Mouse (Mus musculus) neural tube, embryonic 12.5 days (tissue): Measurements from ENCODE around the gene Adrm1. TPM values are rescaled to one million over a fixed set of nuclear protein-coding genes. Genes with fewer than 3 reads are reported as not detected.

Experiments
- ATAC-seq: fragments of 200-750 bp; cut with Nextera tagmentation; 2 replicates; pipeline ENCODE4 v1.8.0; 2017; ENCODE audit warnings: low read depth, mild to moderate bottlenecking, moderate TSS enrichment, moderate library complexity; ENCODE audit not compliant: low FRiP score
- H3K27ac ChIP-seq: fragments of 300-500 bp; sonication (generic); 2 replicates; pipeline ENCODE4 v1.5.1; 2016
- H3K27me3 ChIP-seq: fragments of 300-500 bp; sonication (generic); replicated peaks from 2 replicates; pipeline ENCODE4 v1.6.1; 2016; ENCODE audit warnings: mild to moderate bottlenecking
- H3K36me3 ChIP-seq: fragments of 300-500 bp; sonication (generic); 2 replicates; pipeline ENCODE4 v1.6.1; 2016; ENCODE audit warnings: mild to moderate bottlenecking
- H3K4me1 ChIP-seq: fragments of 300-500 bp; sonication (generic); 2 replicates; pipeline ENCODE4 v1.6.1; 2016
- H3K4me2 ChIP-seq: fragments of 300-500 bp; sonication (generic); replicated peaks from 2 replicates; pipeline ENCODE4 v1.6.1; 2016; ENCODE audit warnings: mild to moderate bottlenecking
- H3K4me3 ChIP-seq: fragments of 300-500 bp; sonication (generic); 2 replicates; pipeline ENCODE4 v1.5.1; 2016
- H3K9ac ChIP-seq: fragments of 300-500 bp; sonication (generic); 2 replicates; pipeline ENCODE4 v1.6.1; 2016; ENCODE audit warnings: mild to moderate bottlenecking
- H3K9me3 ChIP-seq: fragments of 300-500 bp; sonication (generic); 2 replicates; pipeline ENCODE4 v1.6.1; 2016; ENCODE audit warnings: mild to moderate bottlenecking
- WGBS: fragments of 180-500 bp; shearing (Covaris S2); methylation state at CpG from one replicate; pipeline ENCODE4 v1.1.7; 2016; 5-methylcytosine and 5-hydroxymethylcytosine counted together
- polyA plus RNA-seq: library from polyadenylated mRNA; unstranded; fragments of >200 nt; fragmentation: Nextera tagmentation; extraction: Ambion mirVana; gene quantifications from 2 replicates; pipeline ENCODE4 v1.2.1, GENCODE M21; 2016

Adrm1 gene
- polyA plus RNA-seq, 1 experiment from 2014 or later = 218 TPM

GRCm38 (mm10) chr2:180208976-180209375 lies 37.7 kb downstream of the Adrm1 start:
- H3K9ac ChIP-seq = no peak overlapping the region
- H3K27me3 ChIP-seq = no peaks in the 10 kb centered on the region
- no peak overlapping the region for H3K4me2 ChIP-seq
- H3K27ac ChIP-seq = no peak overlapping the region
- no peaks in the 10 kb centered on the region for H3K36me3 ChIP-seq
- H3K4me3 ChIP-seq = no peak overlapping the region
- peaks cover 15% of the 10 kb centered on the region for H3K4me1 ChIP-seq
- no peaks in the 10 kb centered on the region for H3K9me3 ChIP-seq
- ATAC-seq = no peak
- 77% methylated on average over 1 of the region's 1 CpGs for WGBS

DNA sequence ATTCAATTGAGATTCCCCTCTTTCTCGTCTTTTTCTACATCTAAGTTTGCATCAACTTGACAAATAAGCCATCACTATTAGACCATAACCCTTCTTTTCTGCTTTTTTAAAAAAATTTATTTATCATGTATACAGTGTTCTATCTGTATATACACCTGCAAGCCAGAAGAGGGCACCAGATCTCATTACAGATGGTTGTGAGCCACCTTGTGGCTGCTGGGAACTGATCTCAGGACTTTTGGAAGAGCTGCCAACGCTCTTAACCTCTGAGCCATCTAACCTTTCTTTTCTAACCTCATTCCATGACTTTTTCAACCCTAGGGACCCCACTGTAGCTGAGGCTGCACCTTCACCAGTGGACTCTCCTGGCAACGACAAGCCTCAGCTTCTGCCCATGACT lies 41.0 kb downstream of the Adrm1 start:
- no peaks in the 10 kb centered on the region for H3K9me3 ChIP-seq
- no peak overlapping the region for H3K9ac ChIP-seq
- H3K4me1 ChIP-seq = no peaks in the 10 kb centered on the region
- no peak overlapping the region for H3K4me3 ChIP-seq
- ATAC-seq = no peak
- no peak overlapping the region for H3K27ac ChIP-seq
- H3K4me2 ChIP-seq = no peak overlapping the region
- no peaks in the 10 kb centered on the region for H3K27me3 ChIP-seq
- 92% methylated on average over 3 of the region's 3 CpGs for WGBS
- H3K36me3 ChIP-seq = no peaks in the 10 kb centered on the region

DNA sequence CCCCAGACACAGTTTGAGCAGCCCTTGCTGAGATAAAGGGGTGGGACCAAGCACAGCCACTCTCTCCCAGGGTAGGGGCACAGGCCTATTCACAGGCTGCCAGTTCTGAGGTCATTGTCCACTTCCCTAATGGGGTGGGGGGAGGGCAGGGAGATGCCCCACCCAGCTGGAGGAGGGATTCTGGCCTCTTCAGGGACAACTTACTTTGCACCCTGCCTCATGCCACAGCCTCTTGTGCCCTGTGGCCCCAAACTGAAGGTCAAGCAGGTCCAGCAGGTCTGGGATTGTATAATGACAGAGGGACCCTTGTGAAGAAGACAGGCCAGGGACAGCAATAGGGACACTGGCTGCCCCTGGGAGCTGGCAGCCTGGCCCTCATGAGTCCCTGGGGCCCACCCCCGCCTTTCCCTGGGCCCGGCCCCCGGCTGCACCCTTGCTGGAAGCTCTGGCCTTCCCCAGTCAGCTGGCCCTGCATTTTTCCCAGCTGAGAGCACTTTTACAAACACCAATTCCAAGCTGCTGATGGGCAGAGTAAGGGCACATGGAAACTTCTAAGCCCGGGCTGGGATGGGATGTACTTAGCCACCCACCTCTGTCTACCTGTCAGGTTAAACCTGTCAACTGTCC lies 43.2 kb downstream of the Adrm1 start:
- no peak overlapping the region for H3K4me2 ChIP-seq
- no peak for ATAC-seq
- H3K27ac ChIP-seq = no peak overlapping the region

DNA sequence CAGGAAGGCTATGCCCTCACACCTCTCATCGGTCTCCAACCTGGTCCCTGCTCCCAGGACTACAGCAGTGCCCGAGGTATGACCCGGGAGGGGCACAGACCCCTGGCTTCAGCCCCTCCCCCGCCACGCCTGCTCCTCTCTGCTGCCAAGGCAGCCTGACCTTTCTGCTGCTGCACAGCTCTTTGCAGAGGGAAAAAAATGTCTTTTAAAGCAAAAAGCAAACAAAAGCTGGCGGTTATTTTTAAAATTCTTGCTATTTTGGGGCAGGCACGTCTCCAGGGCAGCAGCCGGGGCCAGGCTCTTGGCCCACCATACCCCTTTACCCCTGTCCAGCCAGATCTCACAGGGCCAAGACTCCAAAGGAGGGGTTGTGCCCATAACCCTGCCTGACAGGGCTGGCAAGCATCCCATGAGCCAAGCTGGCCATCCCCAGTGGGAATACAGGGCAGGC lies 43.8 kb downstream of the Adrm1 start:
- no peaks in the 10 kb centered on the region for H3K9me3 ChIP-seq
- no peak overlapping the region for H3K27ac ChIP-seq
- ATAC-seq = no peak
- H3K4me1 ChIP-seq = no peaks in the 10 kb centered on the region; the same call in 1 of the 2 replicates
- WGBS = 86% methylated on average over 8 of the region's 8 CpGs
- no peaks in the 10 kb centered on the region for H3K27me3 ChIP-seq
- H3K9ac ChIP-seq = no peak overlapping the region
- no peaks in the 10 kb centered on the region for H3K36me3 ChIP-seq
- H3K4me3 ChIP-seq = no peak overlapping the region
- H3K4me2 ChIP-seq = no peak overlapping the region

More for the DNA sequence above, 43.2 kb downstream of the Adrm1 start:
- 91% methylated on average over 4 of the region's 4 CpGs for WGBS
- Histone ChIP-seq H3K4me1 (no peaks in the 10 kb centered on the region; the same call in 1 of the 2 replicates), H3K27me3 (no peaks in the 10 kb centered on the region), H3K4me3 (no peak overlapping the region), H3K9me3 (no peaks in the 10 kb centered on the region), H3K9ac (no peak overlapping the region), H3K36me3 (no peaks in the 10 kb centered on the region)

GRCm38 (mm10) chr2:180215951-180216350 lies 44.7 kb downstream of the Adrm1 start:
- H3K4me2 ChIP-seq = no peak overlapping the region
- 79% methylated on average over 6 of the region's 6 CpGs for WGBS
- H3K9me3 ChIP-seq = no peaks in the 10 kb centered on the region
- no peaks in the 10 kb centered on the region; the same call in 1 of the 2 replicates for H3K4me1 ChIP-seq
- no peak overlapping the region for H3K9ac ChIP-seq
- no peaks in the 10 kb centered on the region for H3K27me3 ChIP-seq
- H3K27ac ChIP-seq = no peak overlapping the region
- H3K4me3 ChIP-seq = no peak overlapping the region
- H3K36me3 ChIP-seq = no peaks in the 10 kb centered on the region
- ATAC-seq = no peak

GRCm38 (mm10) chr2:180216921-180217320 lies 45.6 kb downstream of the Adrm1 start:
- no peaks in the 10 kb centered on the region for H3K36me3 ChIP-seq
- no peaks in the 10 kb centered on the region for H3K27me3 ChIP-seq
- no peaks in the 10 kb centered on the region for H3K9me3 ChIP-seq
- H3K9ac ChIP-seq = no peak overlapping the region
- no peak for ATAC-seq
- H3K4me3 ChIP-seq = no peak overlapping the region
- peaks cover 1% of the 10 kb centered on the region for H3K4me1 ChIP-seq
- WGBS = 78% methylated on average over 5 of the region's 5 CpGs
- H3K4me2 ChIP-seq = no peak overlapping the region
- no peak overlapping the region for H3K27ac ChIP-seq

GRCm38 (mm10) chr2:180217587-180217986 lies 46.3 kb downstream of the Adrm1 start:
- H3K9me3 ChIP-seq = no peaks in the 10 kb centered on the region
- no peaks in the 10 kb centered on the region for H3K36me3 ChIP-seq
- peaks cover 8% of the 10 kb centered on the region for H3K4me1 ChIP-seq
- no peak for ATAC-seq
- H3K27me3 ChIP-seq = no peaks in the 10 kb centered on the region
- no peak overlapping the region for H3K4me3 ChIP-seq
- 91% methylated on average over 8 of the region's 8 CpGs for WGBS
- H3K4me2 ChIP-seq = no peak overlapping the region
- no peak overlapping the region for H3K9ac ChIP-seq
- H3K27ac ChIP-seq = no peak overlapping the region

GRCm38 (mm10) chr2:180218241-180218640 lies 47.0 kb downstream of the Adrm1 start:
- ATAC-seq = no peak

GRCm38 (mm10) chr2:180218677-180219076 lies 47.4 kb downstream of the Adrm1 start:
- WGBS = 44% methylated on average over 5 of the region's 5 CpGs
- Histone ChIP-seq H3K9ac (no peak overlapping the region), H3K27ac (no peak overlapping the region), H3K4me1 (peaks cover 18% of the 10 kb centered on the region), H3K9me3 (no peaks in the 10 kb centered on the region), H3K27me3 (peaks cover 9% of the 10 kb centered on the region; the same call in 1 of the 2 replicates), H3K4me2 (no peak overlapping the region), H3K36me3 (no peaks in the 10 kb centered on the region), H3K4me3 (no peak overlapping the region)
- no peak for ATAC-seq

More at GRCm38 (mm10) chr2:180218241-180218640, 47.0 kb downstream of the Adrm1 start:
- Histone ChIP-seq H3K27ac (no peak overlapping the region), H3K4me2 (no peak overlapping the region), H3K4me1 (peaks cover 14% of the 10 kb centered on the region), H3K36me3 (no peaks in the 10 kb centered on the region), H3K9me3 (no peaks in the 10 kb centered on the region), H3K9ac (no peak overlapping the region), H3K4me3 (no peak overlapping the region), H3K27me3 (peaks cover 4% of the 10 kb centered on the region; the same call in 1 of the 2 replicates)
- WGBS = 84% methylated on average over 3 of the region's 3 CpGs

DNA sequence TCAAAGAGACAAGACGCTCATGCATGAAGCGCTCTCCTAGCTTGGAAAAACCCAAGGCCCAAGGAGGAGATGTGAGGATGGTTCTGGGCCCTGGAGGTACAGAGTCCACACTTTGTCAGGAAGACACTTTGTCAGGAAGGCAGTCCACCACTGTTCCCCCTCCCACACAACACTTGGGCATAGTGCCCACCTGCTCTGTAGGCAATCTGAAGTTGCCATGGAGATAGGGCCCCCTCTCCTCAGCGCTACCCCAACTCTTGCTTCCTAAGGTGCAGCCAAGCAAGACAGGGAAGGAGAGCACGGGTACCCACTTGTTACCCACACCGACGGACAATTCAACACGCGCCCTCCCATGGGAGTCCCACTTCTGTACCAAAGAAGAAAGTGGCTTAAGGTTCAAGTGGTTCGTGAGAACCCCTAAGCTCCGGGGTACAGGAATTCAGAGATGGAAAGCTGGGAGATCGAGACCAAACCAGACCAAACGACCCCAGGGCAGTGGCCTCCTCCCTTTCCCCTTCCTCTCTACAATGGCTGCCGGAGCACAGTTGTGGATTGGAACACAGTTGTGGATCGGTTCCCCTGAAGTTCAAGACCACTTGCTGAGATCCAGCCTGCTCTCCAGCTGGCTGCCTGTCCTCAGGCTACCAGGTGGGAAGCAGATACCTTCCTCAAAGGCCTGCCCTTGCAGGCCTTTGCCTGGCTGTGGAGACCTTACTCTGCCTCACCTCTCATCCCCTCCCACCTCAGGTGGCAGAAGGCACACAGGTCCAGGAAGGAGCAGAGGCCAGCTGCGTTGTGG lies 48.1 kb downstream of the Adrm1 start:
- Histone ChIP-seq H3K9ac (no peak overlapping the region), H3K4me3 (no peak overlapping the region), H3K4me2 (no peak overlapping the region), H3K27me3 (peaks cover 14% of the 10 kb centered on the region), H3K27ac (no peak overlapping the region), H3K9me3 (no peaks in the 10 kb centered on the region), H3K36me3 (no peaks in the 10 kb centered on the region), H3K4me1 (peaks cover 19% of the 10 kb centered on the region)
- ATAC-seq = no peak
- 84% methylated on average over 15 of the region's 15 CpGs for WGBS

- Histone ChIP-seq H3K27ac (no peak overlapping the region), H3K4me1 (peaks cover 26% of the 10 kb centered on the region), H3K36me3 (no peaks in the 10 kb centered on the region), H3K4me2 (no peak overlapping the region), H3K9me3 (no peaks in the 10 kb centered on the region), H3K27me3 (peaks cover 23% of the 10 kb centered on the region), H3K9ac (no peak overlapping the region), H3K4me3 (no peak overlapping the region)
- ATAC-seq = no peak
- WGBS = 84% methylated on average over 9 of the region's 9 CpGs
Observed at GRCm38 (mm10) chr2:180220165-180220564, 48.9 kb downstream of the Adrm1 start.

DNA sequence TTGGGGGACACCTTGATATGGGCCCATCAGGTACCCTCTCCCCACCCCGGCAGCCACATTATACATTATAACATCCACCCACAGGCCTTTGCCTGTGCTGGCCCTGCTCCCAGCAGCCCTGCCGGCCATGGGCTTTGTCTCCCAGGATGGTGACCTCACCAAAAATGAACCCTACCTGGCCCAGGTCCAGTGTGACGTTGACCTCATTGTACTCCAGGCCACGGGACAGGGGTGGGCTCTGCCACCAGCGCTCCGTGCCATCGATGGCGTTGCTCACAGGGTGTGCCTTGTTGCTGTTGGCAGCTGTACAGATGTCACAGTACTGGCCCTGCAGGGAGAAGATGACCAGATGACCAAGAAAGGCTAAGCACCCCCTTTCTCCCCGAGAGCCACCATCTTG lies 49.8 kb downstream of the Adrm1 start:
- Histone ChIP-seq H3K9ac (no peak overlapping the region), H3K36me3 (no peaks in the 10 kb centered on the region), H3K27ac (no peak overlapping the region), H3K4me1 (peaks cover 35% of the 10 kb centered on the region), H3K27me3 (peaks cover 31% of the 10 kb centered on the region), H3K4me3 (no peak overlapping the region), H3K4me2 (no peak overlapping the region), H3K9me3 (no peaks in the 10 kb centered on the region)
- no peak for ATAC-seq
- 96% methylated on average over 9 of the region's 9 CpGs for WGBS
